10 mouse cellular contexts compared by ENCODE assay signal in genomic region chr4:32601135-32601534, GRCm38 (mm10). TPM values are rescaled to one million over a fixed set of nuclear protein-coding genes. Genes with fewer than 3 reads are reported as not detected.
DNase-seq lines count a peak whose midpoint lies in the region; ATAC-seq and TF ChIP-seq lines count a peak whose summit lies in the region.
"Had no signal": no experiment of that assay in that cellular context is flagged by ENCODE, and none has a peak within 500 bp of the region (broad histone marks: within the 10 kb centered on the region; RNA-seq: fewer than 3 reads in every experiment).

No protein-coding gene starts in this region.

- H3K27me3 ChIP-seq in G1E (ENCODE audit: insufficient read depth, low read length): 0 out of 2 replicates have a peak, but pooled peaks cover 4% of the 10 kb centered on the region
- no peaks in the 10 kb centered on the region for H3K27me3 ChIP-seq in limb, embryonic 13.5 days
- H3K27me3 ChIP-seq: embryonic facial prominence, embryonic 12.5 days had no signal

- DNase-seq in layer of hippocampus, postnatal 10 days (ENCODE audit: low spot score in 2 of 2): peak; percentile 19 to 41
- no peak for DNase-seq in layer of hippocampus, postnatal 36 days
- DNase-seq in G1E (ENCODE audit: low spot score): peak; percentile 22
- peak; percentile 71 for DNase-seq in retina, postnatal 1 day
- no peak for DNase-seq in right cerebral cortex, postnatal 25 days

- H3K4me3 ChIP-seq in G1E (ENCODE audit: low read depth, low read length): no peak overlapping the region
- H3K4me3 ChIP-seq in limb, embryonic 13.5 days: no peak overlapping the region
- H3K4me3 ChIP-seq: embryonic facial prominence, embryonic 12.5 days had no signal

- no peaks in the 10 kb centered on the region for H3K36me3 ChIP-seq in G1E (replicated peaks)
- no peaks in the 10 kb centered on the region for H3K36me3 ChIP-seq in limb, embryonic 13.5 days
- H3K36me3 ChIP-seq: embryonic facial prominence, embryonic 12.5 days had no signal

- H3K27ac ChIP-seq in limb, embryonic 13.5 days: no peak overlapping the region
- H3K27ac ChIP-seq: embryonic facial prominence, embryonic 12.5 days had no signal

- no peak for ATAC-seq in G1E (ENCODE audit: extremely low read depth, insufficient number of reproducible peaks, low FRiP score, poor library complexity, severe bottlenecking)
- ATAC-seq in common myeloid progenitor, adult 5-6 weeks (replicated peaks; ENCODE audit: low read depth, poor library complexity, severe bottlenecking): peak; percentile 99
- peak; percentile 64; the same call in 1 of the 2 replicates for ATAC-seq in limb, embryonic 13.5 days (ENCODE audit: low FRiP score, low read depth)
- no peak for ATAC-seq in erythroblast, adult 5-6 weeks (replicated peaks; ENCODE audit: low FRiP score, poor library complexity, severe bottlenecking)

- 27% methylated on average over 12 of the region's 12 CpGs for WGBS in limb, embryonic 13.5 days

- H3K9ac ChIP-seq in limb, embryonic 13.5 days: no peak overlapping the region
- H3K9ac ChIP-seq: embryonic facial prominence, embryonic 12.5 days had no signal

- no peak overlapping the region for H3K4me2 ChIP-seq in limb, embryonic 13.5 days (replicated peaks)
- H3K4me2 ChIP-seq: embryonic facial prominence, embryonic 12.5 days had no signal

- H3K4me1 ChIP-seq in G1E (ENCODE audit: insufficient read depth, low read depth, low read length): no peaks in the 10 kb centered on the region
- H3K4me1 ChIP-seq in limb, embryonic 13.5 days: no peaks in the 10 kb centered on the region
- H3K4me1 ChIP-seq: embryonic facial prominence, embryonic 12.5 days had no signal

- H3K9me3 ChIP-seq in G1E (replicated peaks): no peaks in the 10 kb centered on the region
- H3K9me3 ChIP-seq in limb, embryonic 13.5 days: no peaks in the 10 kb centered on the region
- H3K9me3 ChIP-seq: embryonic facial prominence, embryonic 12.5 days had no signal

- no peak for TF ChIP-seq CTCF in G1E (IDR thresholded peaks at IDR 0.05; ENCODE audit: low read depth, low read length)

RNA-seq across cellular contexts. Expression of gene Gja10, which starts 1.4 kb away (rescaled TPM):
- not detected for total RNA-seq in layer of hippocampus, postnatal 10 days (2021)
- total RNA-seq in layer of hippocampus, postnatal 36 days (2021): not detected
- total RNA-seq in G1E (2014; fragmentation: Nextera tagmentation) (not detected in 2 replicates), G1E (2017) (not detected in 2 replicates)
- not detected in 2 replicates for polyA plus RNA-seq in G1E (2012)
- not detected in 2 replicates for total RNA-seq in common myeloid progenitor, adult 5-6 weeks (2017)
- polyA plus RNA-seq in limb, embryonic 13.5 days (2015; fragmentation: Nextera tagmentation; extraction: Ambion mirVana): not detected in 2 replicates
- total RNA-seq in erythroblast, adult 5-6 weeks (2015; ENCODE audit: low replicate concordance): 2.1 TPM in 1 of 2 replicates, not detected in the other
- total RNA-seq in erythroblast, adult 5-6 weeks (2017; ENCODE audit: low replicate concordance): not detected in 2 replicates
- polyA plus RNA-seq: lung, embryonic 16.5 days had no signal

RNA-seq across cellular contexts. Expression of gene Casp8ap2, which starts 14.1 kb away (rescaled TPM):
- 10 to 100 TPM; 11.3 to 12.1 TPM for total RNA-seq in layer of hippocampus, postnatal 10 days (2021)
- 10 to 100 TPM; 11.8 to 11.9 TPM for total RNA-seq in layer of hippocampus, postnatal 36 days (2021)
- 80.1 and 80.7 TPM in 2 replicates for total RNA-seq in G1E (2014; fragmentation: Nextera tagmentation)
- 63.4 and 88.9 TPM in 2 replicates for total RNA-seq in G1E (2017)
- 6.3 and 11.8 TPM in 2 replicates for polyA plus RNA-seq in G1E (2012)
- total RNA-seq in common myeloid progenitor, adult 5-6 weeks (2017): 65.9 and 70.4 TPM in 2 replicates
- polyA plus RNA-seq in limb, embryonic 13.5 days (2015; fragmentation: Nextera tagmentation; extraction: Ambion mirVana): 79.6 and 84.6 TPM in 2 replicates
- total RNA-seq in erythroblast, adult 5-6 weeks (2015; ENCODE audit: low replicate concordance): 19.0 and 19.6 TPM in 2 replicates
- 18.8 and 26.5 TPM in 2 replicates for total RNA-seq in erythroblast, adult 5-6 weeks (2017; ENCODE audit: low replicate concordance)

RNA-seq across cellular contexts. Expression of gene Mdn1, which starts 55.8 kb away (rescaled TPM):
- 10 to 100 TPM; 28.5 to 36.7 TPM for total RNA-seq in layer of hippocampus, postnatal 10 days (2021)
- 10 to 100 TPM; 37.9 to 41.0 TPM for total RNA-seq in layer of hippocampus, postnatal 36 days (2021)
- total RNA-seq in G1E (2014; fragmentation: Nextera tagmentation) (52.3 and 58.8 TPM in 2 replicates), G1E (2017) (34.1 TPM in 2 replicates)
- 2.7 and 4.2 TPM in 2 replicates for polyA plus RNA-seq in G1E (2012)
- total RNA-seq in common myeloid progenitor, adult 5-6 weeks (2017): 81.2 and 94.2 TPM in 2 replicates
- 16.6 and 17.6 TPM in 2 replicates for polyA plus RNA-seq in limb, embryonic 13.5 days (2015; fragmentation: Nextera tagmentation; extraction: Ambion mirVana)
- total RNA-seq in erythroblast, adult 5-6 weeks (2015; ENCODE audit: low replicate concordance): 12.5 and 13.0 TPM in 2 replicates
- total RNA-seq in erythroblast, adult 5-6 weeks (2017; ENCODE audit: low replicate concordance): 4.5 and 10.2 TPM in 2 replicates

Comparison
In these comparisons a context has a peak if more than half of its experiments do, and no peak if none do; other contexts are left out.
1. DNase-seq: peak in layer of hippocampus, postnatal 10 days (2 of 2), G1E (single experiment) and retina, postnatal 1 day (single experiment); none in layer of hippocampus, postnatal 36 days (0 of 2) and right cerebral cortex, postnatal 25 days (single experiment).
2. ATAC-seq: peak in common myeloid progenitor, adult 5-6 weeks (single experiment) and limb, embryonic 13.5 days (single experiment); none in G1E (single experiment) and erythroblast, adult 5-6 weeks (single experiment).